Mouse (Mus musculus): ENCODE measurements around the gene Sipa1l2. TPM values are rescaled to one million over a fixed set of nuclear protein-coding genes. Genes with fewer than 3 reads are reported as not detected.

Sipa1l2 gene
- polyA plus RNA-seq, 1 experiment from 2014 or later, result 4.9 TPM

DNA sequence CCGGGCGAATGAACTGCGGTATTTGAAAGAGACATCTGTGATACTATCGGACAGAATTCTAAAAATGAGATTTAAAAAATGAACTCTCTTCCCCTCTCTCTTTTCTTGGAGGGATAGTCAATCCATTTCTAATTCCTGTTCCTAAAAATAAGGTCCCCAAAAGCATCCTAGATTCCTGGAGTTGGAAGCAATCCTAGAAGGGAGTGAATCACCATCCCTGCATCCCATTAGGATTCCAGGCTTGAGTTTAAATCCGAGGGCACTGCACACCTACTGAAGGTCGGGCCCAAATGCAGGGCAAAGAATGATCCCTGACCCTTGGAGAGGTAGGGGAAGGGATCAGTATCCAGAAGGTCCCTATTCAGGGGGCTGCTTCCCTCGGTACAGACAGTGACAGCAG is 17.0 kb upstream of the Sipa1l2 start:
- no peaks in the 10 kb centered on the region for H3K9me3 ChIP-seq (ENCODE audit: control insufficient read depth, low read length)
- no peak for ATAC-seq
- H3K27me3 ChIP-seq (replicated peaks; ENCODE audit: control insufficient read depth, insufficient read depth, low read length), result no peaks in the 10 kb centered on the region
- no peaks in the 10 kb centered on the region for H3K36me3 ChIP-seq (ENCODE audit: control insufficient read depth, insufficient read depth, low read length)
- H3K4me2 ChIP-seq (ENCODE audit: low read depth, low read length), result no peak overlapping the region
- WGBS, result 88% methylated on average over 7 of the region's 7 CpGs
- no peak overlapping the region for H3K4me3 ChIP-seq (ENCODE audit: low read length)
- no peak overlapping the region for H3K27ac ChIP-seq (ENCODE audit: low read length)
- peaks cover 11% of the 10 kb centered on the region; the same call in 1 of the 2 replicates for H3K4me1 ChIP-seq (ENCODE audit: control insufficient read depth, insufficient read depth, low read length)
- no peak overlapping the region for H3K9ac ChIP-seq (ENCODE audit: low read depth, low read length)

DNA sequence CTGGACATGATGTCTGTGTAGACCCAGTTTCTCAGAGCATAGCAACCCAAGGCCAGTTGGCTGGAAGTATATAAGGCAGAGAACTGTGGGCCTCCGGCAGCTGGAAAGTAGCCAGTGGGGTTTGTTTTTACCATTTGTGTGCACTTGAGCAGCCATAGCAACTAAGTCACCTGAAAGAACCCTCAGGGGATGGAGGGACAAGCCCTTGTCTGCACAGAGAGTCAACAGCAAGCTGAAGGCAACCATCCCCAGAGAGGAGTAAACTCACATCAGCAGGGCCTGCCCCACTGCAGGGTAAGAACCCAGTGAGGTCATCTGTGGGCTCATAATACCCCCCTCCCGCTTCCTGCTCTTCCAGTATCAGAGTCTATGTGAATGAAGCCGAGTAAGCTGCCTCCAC is 14.7 kb upstream of the Sipa1l2 start:
- H3K27ac ChIP-seq (ENCODE audit: low read length), result no peak overlapping the region
- H3K4me2 ChIP-seq (ENCODE audit: low read depth, low read length), result no peak overlapping the region
- H3K36me3 ChIP-seq (ENCODE audit: control insufficient read depth, insufficient read depth, low read length), result no peaks in the 10 kb centered on the region
- no peak overlapping the region for H3K9ac ChIP-seq (ENCODE audit: low read depth, low read length)
- no peaks in the 10 kb centered on the region for H3K27me3 ChIP-seq (replicated peaks; ENCODE audit: control insufficient read depth, insufficient read depth, low read length)
- H3K9me3 ChIP-seq (ENCODE audit: control insufficient read depth, low read length), result no peaks in the 10 kb centered on the region
- ATAC-seq, result no peak; the same call in 1 of the 2 replicates
- H3K4me3 ChIP-seq (ENCODE audit: low read length), result no peak overlapping the region
- H3K4me1 ChIP-seq (ENCODE audit: control insufficient read depth, insufficient read depth, low read length), result no peaks in the 10 kb centered on the region
- WGBS, result 44% methylated on average over 3 of the region's 3 CpGs

DNA sequence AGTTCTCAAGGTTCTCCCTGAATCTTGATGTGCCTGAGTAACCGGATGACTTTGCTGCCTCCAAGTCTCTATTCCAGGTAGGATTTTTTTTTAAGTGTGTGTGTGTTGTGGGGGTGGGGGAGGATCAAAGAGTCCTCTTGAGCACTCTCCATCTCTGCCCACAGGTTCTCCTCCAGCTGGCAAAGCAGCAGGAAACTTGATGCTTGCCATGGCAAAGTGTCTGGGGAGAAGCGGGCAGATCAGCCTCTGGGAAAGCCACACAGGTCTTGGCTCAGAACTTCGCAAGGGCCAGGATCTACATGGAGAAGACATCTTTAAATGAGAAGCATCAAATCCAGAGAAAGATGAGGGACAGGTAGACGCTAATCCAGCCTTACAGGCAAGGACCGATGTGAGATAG is 10.8 kb upstream of the Sipa1l2 start:
- Histone ChIP-seq H3K9me3 (ENCODE audit: control insufficient read depth, low read length) (no peaks in the 10 kb centered on the region), H3K36me3 (ENCODE audit: control insufficient read depth, insufficient read depth, low read length) (no peaks in the 10 kb centered on the region), H3K4me1 (ENCODE audit: control insufficient read depth, insufficient read depth, low read length) (no peaks in the 10 kb centered on the region), H3K4me3 (ENCODE audit: low read length) (no peak overlapping the region), H3K9ac (ENCODE audit: low read depth, low read length) (no peak overlapping the region), H3K4me2 (ENCODE audit: low read depth, low read length) (no peak overlapping the region), H3K27me3 (replicated peaks; ENCODE audit: control insufficient read depth, insufficient read depth, low read length) (no peaks in the 10 kb centered on the region), H3K27ac (ENCODE audit: low read length) (no peak overlapping the region)
- ATAC-seq, result no peak
- 93% methylated on average over 5 of the region's 5 CpGs for WGBS

DNA sequence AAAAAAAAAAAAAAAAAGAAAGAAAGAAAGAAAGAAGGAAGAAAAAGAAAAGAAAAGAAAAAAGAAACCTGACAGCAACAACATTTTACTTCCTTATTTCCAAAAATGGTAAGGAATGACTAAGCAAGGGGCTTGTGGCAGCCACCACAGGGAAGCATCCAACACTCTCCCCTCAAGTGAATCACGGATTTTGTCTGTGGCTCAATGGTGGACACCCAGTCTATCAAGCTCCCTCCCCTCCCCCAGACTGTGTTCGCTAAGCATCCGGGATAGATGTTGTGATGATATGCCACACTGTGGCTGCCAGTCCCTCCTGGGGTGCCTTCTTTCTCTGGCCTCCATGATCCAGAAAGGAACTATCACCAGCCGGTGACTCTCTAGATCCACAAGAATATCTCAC is 6.5 kb upstream of the Sipa1l2 start:
- H3K36me3 ChIP-seq (ENCODE audit: control insufficient read depth, insufficient read depth, low read length), result no peaks in the 10 kb centered on the region
- no peak overlapping the region for H3K4me3 ChIP-seq (ENCODE audit: low read length)
- 86% methylated on average over 4 of the region's 4 CpGs for WGBS
- H3K4me1 ChIP-seq (ENCODE audit: control insufficient read depth, insufficient read depth, low read length), result no peaks in the 10 kb centered on the region
- no peaks in the 10 kb centered on the region for H3K27me3 ChIP-seq (replicated peaks; ENCODE audit: control insufficient read depth, insufficient read depth, low read length)
- no peaks in the 10 kb centered on the region for H3K9me3 ChIP-seq (ENCODE audit: control insufficient read depth, low read length)
- ATAC-seq, result no peak
- no peak overlapping the region for H3K4me2 ChIP-seq (ENCODE audit: low read depth, low read length)
- no peak overlapping the region for H3K9ac ChIP-seq (ENCODE audit: low read depth, low read length)
- H3K27ac ChIP-seq (ENCODE audit: low read length), result no peak overlapping the region

DNA sequence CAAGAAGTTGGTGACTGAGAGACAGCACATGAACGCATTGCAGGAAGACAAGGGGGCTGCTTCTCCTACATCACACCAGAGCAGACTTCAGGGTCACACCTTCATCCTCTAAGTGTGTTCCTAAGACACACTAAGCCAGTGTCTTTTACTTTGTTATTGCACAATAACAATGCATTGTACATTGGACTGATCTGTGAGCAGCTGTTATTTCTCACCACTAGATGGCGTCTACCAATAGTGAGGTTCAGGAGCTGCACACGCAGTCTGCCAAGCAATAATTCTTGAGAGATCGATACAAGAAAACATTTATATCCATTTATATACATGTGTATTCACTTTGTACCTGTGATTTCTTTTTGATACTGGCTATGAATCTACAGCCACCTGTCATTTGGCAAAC is 4.7 kb upstream of the Sipa1l2 start:
- Histone ChIP-seq H3K4me1 (ENCODE audit: control insufficient read depth, insufficient read depth, low read length) (0 out of 2 replicates have a peak, but pooled peaks cover 3% of the 10 kb centered on the region), H3K9me3 (ENCODE audit: control insufficient read depth, low read length) (no peaks in the 10 kb centered on the region), H3K4me3 (ENCODE audit: low read length) (no peak overlapping the region), H3K27me3 (replicated peaks; ENCODE audit: control insufficient read depth, insufficient read depth, low read length) (no peaks in the 10 kb centered on the region), H3K36me3 (ENCODE audit: control insufficient read depth, insufficient read depth, low read length) (no peaks in the 10 kb centered on the region), H3K9ac (ENCODE audit: low read depth, low read length) (no peak overlapping the region), H3K4me2 (ENCODE audit: low read depth, low read length) (no peak overlapping the region), H3K27ac (ENCODE audit: low read length) (no peak overlapping the region)
- WGBS, result 26% methylated on average over 4 of the region's 4 CpGs
- no peak for ATAC-seq

DNA sequence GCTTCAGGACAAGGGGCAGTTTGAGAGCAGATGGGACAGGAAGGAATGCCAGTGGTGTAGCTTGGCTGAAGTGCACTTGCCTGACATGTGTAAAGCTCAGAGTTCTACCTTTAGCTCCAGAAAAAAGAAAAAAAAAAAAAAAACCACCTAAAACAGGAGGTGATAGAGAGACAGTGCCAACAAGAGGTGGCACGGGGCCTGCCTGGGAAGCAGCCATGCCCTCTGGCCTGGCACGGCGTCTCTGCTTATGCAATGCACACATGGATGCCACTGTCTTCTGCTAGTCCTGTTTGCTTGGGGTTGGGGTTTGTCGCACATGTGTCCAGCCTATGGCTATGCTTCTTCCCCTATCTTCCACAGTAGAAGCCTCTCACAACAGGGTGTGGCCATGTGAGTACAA is 2.6 kb upstream of the Sipa1l2 start:
- no peak overlapping the region for H3K27ac ChIP-seq (ENCODE audit: low read length)
- no peaks in the 10 kb centered on the region for H3K36me3 ChIP-seq (ENCODE audit: control insufficient read depth, insufficient read depth, low read length)
- H3K9ac ChIP-seq (ENCODE audit: low read depth, low read length), result no peak overlapping the region
- no peaks in the 10 kb centered on the region for H3K27me3 ChIP-seq (replicated peaks; ENCODE audit: control insufficient read depth, insufficient read depth, low read length)
- H3K4me2 ChIP-seq (ENCODE audit: low read depth, low read length), result no peak overlapping the region
- 97% methylated on average over 4 of the region's 4 CpGs for WGBS
- H3K4me1 ChIP-seq (ENCODE audit: control insufficient read depth, insufficient read depth, low read length), result peaks cover 15% of the 10 kb centered on the region
- no peak overlapping the region for H3K4me3 ChIP-seq (ENCODE audit: low read length)
- no peak for ATAC-seq
- no peaks in the 10 kb centered on the region for H3K9me3 ChIP-seq (ENCODE audit: control insufficient read depth, low read length)

DNA sequence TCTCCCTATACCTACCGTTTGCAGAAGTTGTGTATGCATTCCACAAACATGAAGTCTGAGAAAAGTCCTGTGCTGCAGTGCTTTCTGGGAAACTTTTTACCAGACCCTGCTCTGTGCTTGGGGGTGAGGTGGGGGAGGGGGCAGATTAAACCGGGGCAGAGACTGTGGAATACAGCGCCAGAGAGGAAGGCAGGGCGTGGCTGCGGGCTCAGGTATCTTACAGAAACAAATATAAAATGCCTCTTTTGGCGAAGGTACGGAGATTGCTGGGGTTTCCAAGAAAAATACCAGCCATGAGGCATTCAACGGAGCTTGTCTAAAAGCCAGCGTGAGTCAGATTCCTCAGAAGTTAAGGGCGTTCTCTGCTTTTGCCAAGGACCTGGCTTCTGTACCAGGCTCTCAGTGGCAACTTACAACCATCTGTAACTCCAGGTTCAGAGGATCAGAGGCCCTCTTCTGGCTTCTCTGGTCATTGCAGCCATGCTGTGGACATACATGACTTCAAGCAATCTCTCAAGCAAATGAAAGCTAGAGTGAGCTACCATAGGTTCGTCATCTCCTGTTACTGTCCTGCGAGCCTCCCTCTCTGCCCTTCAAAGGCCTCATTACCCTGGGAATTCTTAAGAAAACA is 1.3 kb upstream of the Sipa1l2 start:
- Histone ChIP-seq H3K36me3 (ENCODE audit: control insufficient read depth, insufficient read depth, low read length) (no peaks in the 10 kb centered on the region), H3K9me3 (ENCODE audit: control insufficient read depth, low read length) (no peaks in the 10 kb centered on the region), H3K27me3 (replicated peaks; ENCODE audit: control insufficient read depth, insufficient read depth, low read length) (no peaks in the 10 kb centered on the region), H3K4me2 (ENCODE audit: low read depth, low read length) (peak overlapping the region; percentile 93), H3K4me3 (ENCODE audit: low read length) (peak overlapping the region; percentile 75), H3K9ac (ENCODE audit: low read depth, low read length) (no peak overlapping the region), H3K27ac (ENCODE audit: low read length) (peak overlapping the region; percentile 96), H3K4me1 (ENCODE audit: control insufficient read depth, insufficient read depth, low read length) (peaks cover 19% of the 10 kb centered on the region)
- 60% methylated on average over 12 of the region's 12 CpGs for WGBS
- peak; percentile 7; the same call in 1 of the 2 replicates for ATAC-seq

DNA sequence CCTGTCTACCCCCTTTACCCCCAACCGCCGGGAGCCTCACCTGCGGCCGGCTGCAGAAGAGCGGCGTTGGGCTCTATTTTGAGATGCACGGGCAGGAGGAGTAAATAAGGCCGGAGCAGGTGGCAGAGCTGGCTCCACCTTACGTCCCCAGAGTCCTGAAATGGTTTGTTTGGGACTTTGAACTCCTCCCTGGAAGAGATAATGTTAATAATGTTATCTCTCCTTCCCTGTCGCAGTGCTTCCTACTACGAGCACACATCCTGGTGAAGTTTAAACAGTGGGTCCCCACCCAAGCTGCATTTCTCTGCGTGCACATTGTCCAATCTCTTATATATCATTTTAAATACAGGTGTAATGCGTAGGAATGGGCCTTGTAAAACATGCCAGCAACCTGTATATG is 781 bp upstream of the Sipa1l2 start:
- Histone ChIP-seq H3K4me3 (ENCODE audit: low read length) (peak overlapping the region; percentile 75), H3K9ac (ENCODE audit: low read depth, low read length) (peak overlapping the region; percentile 80), H3K9me3 (ENCODE audit: control insufficient read depth, low read length) (no peaks in the 10 kb centered on the region), H3K36me3 (ENCODE audit: control insufficient read depth, insufficient read depth, low read length) (no peaks in the 10 kb centered on the region), H3K4me2 (ENCODE audit: low read depth, low read length) (peak overlapping the region; percentile 93), H3K27ac (ENCODE audit: low read length) (peak overlapping the region; percentile 96), H3K27me3 (replicated peaks; ENCODE audit: control insufficient read depth, insufficient read depth, low read length) (no peaks in the 10 kb centered on the region), H3K4me1 (ENCODE audit: control insufficient read depth, insufficient read depth, low read length) (peaks cover 19% of the 10 kb centered on the region)
- ATAC-seq, result peak; percentile 69
- WGBS, result 7% methylated on average over 13 of the region's 13 CpGs

DNA sequence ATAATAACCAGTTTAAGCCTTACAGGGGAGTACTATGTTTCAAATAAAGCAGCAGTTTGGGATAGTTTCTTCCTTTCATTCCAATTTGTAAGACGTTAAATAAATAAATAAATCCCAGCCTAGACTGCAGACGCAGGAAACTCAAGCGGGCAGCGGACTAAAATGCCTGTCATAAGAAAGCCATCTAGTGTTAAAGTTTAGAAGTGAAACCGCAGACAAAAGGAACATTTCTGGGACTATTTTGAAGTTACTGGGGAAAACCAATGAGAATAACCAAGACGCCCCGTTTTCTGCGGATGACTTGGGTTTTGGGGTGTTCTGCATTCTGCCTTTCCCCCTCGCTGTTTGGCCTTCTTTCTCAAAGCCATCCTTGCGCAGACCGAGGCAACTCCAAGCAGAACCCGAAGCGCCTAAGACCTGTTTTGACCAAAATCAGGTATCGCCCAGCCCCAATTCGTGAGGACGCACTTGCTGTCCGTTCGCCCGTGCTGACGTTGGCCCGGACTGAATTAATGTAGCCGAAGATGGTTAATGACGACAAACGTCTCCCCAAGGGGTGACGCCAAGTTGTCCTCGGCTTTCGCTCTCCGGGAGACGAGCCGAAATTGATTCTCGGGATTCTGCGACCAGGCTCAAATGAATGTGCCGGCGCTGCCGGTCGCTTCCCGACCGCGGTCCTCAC is 616 bp downstream of the Sipa1l2 start:
- Histone ChIP-seq H3K36me3 (ENCODE audit: control insufficient read depth, insufficient read depth, low read length) (no peaks in the 10 kb centered on the region), H3K27ac (ENCODE audit: low read length) (peak overlapping the region; percentile 50), H3K4me1 (ENCODE audit: control insufficient read depth, insufficient read depth, low read length) (peaks cover 21% of the 10 kb centered on the region), H3K4me2 (ENCODE audit: low read depth, low read length) (peak overlapping the region; percentile 93), H3K9ac (ENCODE audit: low read depth, low read length) (peak overlapping the region; percentile 79), H3K4me3 (ENCODE audit: low read length) (peak overlapping the region; percentile 75), H3K27me3 (replicated peaks; ENCODE audit: control insufficient read depth, insufficient read depth, low read length) (no peaks in the 10 kb centered on the region), H3K9me3 (ENCODE audit: control insufficient read depth, low read length) (no peaks in the 10 kb centered on the region)
- WGBS, result under 1% methylated on average over 39 of the region's 39 CpGs
- ATAC-seq, result peak; percentile 4
